Mouse (Mus musculus) C2C12 (cell line): ENCODE data around the gene Atg10.

Source experiments
- CEBPB ChIP-seq: IDR thresholded peaks from one replicate; pipeline ENCODE4 v1.6.1; 2011; ENCODE audit warnings: low read depth, mild to moderate bottlenecking, control low read depth, moderate library complexity
- CTCF ChIP-seq: IDR thresholded peaks from one replicate; pipeline ENCODE4 v1.5.1; 2011; ENCODE audit not compliant: control insufficient read depth, insufficient read depth, insufficient read length
- FOSL1 ChIP-seq: IDR thresholded peaks from one replicate; pipeline ENCODE4 v1.8.0; 2011; ENCODE audit warnings: mild to moderate bottlenecking, low read length; ENCODE audit not compliant: poor library complexity, insufficient read depth, severe bottlenecking
- MAX ChIP-seq: IDR thresholded peaks from one replicate; pipeline ENCODE4 v1.6.1; 2011; ENCODE audit warnings: mild to moderate bottlenecking, control low read depth
- MYOD1 ChIP-seq: IDR thresholded peaks from one replicate; pipeline ENCODE4 v1.6.1; 2011; ENCODE audit warnings: low read depth; ENCODE audit not compliant: control insufficient read depth, insufficient read length
- MYOG ChIP-seq: IDR thresholded peaks from one replicate; pipeline ENCODE4 v1.6.1; 2011; ENCODE audit not compliant: control insufficient read depth, insufficient read length; ENCODE audit errors: extremely low read depth
- USF1 ChIP-seq: IDR thresholded peaks from one replicate; pipeline ENCODE4 v1.6.1; 2011; ENCODE audit warnings: low read depth, mild to moderate bottlenecking, control low read depth, moderate library complexity

- TF ChIP-seq CTCF (no peak), CEBPB (no peak), MYOG (no peak), USF1 (no peak), MAX (no peak), MYOD1 (no peak), FOSL1 (no peak)
Measured at GRCm38 (mm10) chr13:91236884-91237283, 13.1 kb upstream of the Atg10 start.
